Mouse (Mus musculus) layer of hippocampus, postnatal 36 days (tissue): ENCODE measurements around the gene Lbx2. TPM values are rescaled to one million over a fixed set of nuclear protein-coding genes. Genes with fewer than 3 reads are reported as not detected.

Source experiments
- DNase-seq, 2 experiments: peaks; one replicate each; pipeline ENCODE4 v3.0.0; 2022
- microRNA-seq, 2 experiments: library from miRNA; unstranded; fragments of <30 nt; microRNA quantifications; one replicate each; pipeline ENCODE4 v1.2.0; 2021
- total RNA-seq, 2 experiments: library from RNA; stranded (reverse); gene quantifications; 2 replicates each; pipeline ENCODE4 v1.2.3; 2021

Gene Lbx2
- total RNA-seq, 2 experiments from 2014 or later, result 0.48 TPM; not detected in 1

GRCm38 (mm10) chr6:83135571-83136161 is 49.5 kb downstream of the Lbx2 start:
- DNase-seq, result no peak

GRCm38 (mm10) chr6:83136291-83136880 is 50.2 kb downstream of the Lbx2 start:
- DNase-seq, result no peak

GRCm38 (mm10) chr6:83136881-83137575 is 50.9 kb downstream of the Lbx2 start:
- peak in 1 of 2 experiments; percentile 56 for DNase-seq

- peak; percentile 79 to 81 for DNase-seq
Measured at GRCm38 (mm10) chr6:83137576-83137950, 51.4 kb downstream of the Lbx2 start.

Small RNA genes lying within 50 kb of the gene (microRNA-seq; reads per million reads assigned to microRNA genes)
- gene Mir3470a (0 reads per million in 2 experiments), gene Mir7040 (0 to 0.21 reads per million in 2 experiments)

Other genes starting within 250 kb of the Lbx2 start
- gene Sema4f, start 146.6 kb upstream of the Lbx2 start, total RNA-seq, result 10 to 100 TPM; 41.0 to 41.2 TPM
- not detected for gene M1ap, start 139.5 kb upstream of the Lbx2 start, total RNA-seq
- gene Dok1, start 52.9 kb upstream of the Lbx2 start, total RNA-seq, result 1 to 10 TPM; 2.5 to 2.6 TPM
- 1 to 10 TPM; 4.1 to 5.4 TPM for gene Loxl3, start 52.2 kb upstream of the Lbx2 start, total RNA-seq
- gene Aup1, start 31.8 kb upstream of the Lbx2 start, total RNA-seq, result 100 to 1,000 TPM; 121 to 142 TPM
- 10 to 100 TPM; 47.1 to 49.0 TPM for gene Htra2, start 31.1 kb upstream of the Lbx2 start, total RNA-seq
- under 1 TPM; 0.40 to 0.94 TPM for gene Dqx1, start 28.5 kb upstream of the Lbx2 start, total RNA-seq
- gene Tlx2, start 16.1 kb upstream of the Lbx2 start, total RNA-seq, result not detected
- 10 to 100 TPM; 33.9 to 34.9 TPM for gene Pcgf1, start 8.5 kb upstream of the Lbx2 start, total RNA-seq
- gene Ccdc142, start 15.2 kb downstream of the Lbx2 start, total RNA-seq, result 1 to 10 TPM; 8.0 to 8.2 TPM
- gene Gm42688, start 15.2 kb downstream of the Lbx2 start, total RNA-seq, result 1 to 10 TPM; 5.8 to 7.0 TPM
- 10 to 100 TPM; 64.4 to 69.9 TPM for gene Mrpl53, start 22.7 kb downstream of the Lbx2 start, total RNA-seq
- 10 to 100 TPM; 28.0 to 28.9 TPM for gene Mogs, start 29.1 kb downstream of the Lbx2 start, total RNA-seq
- gene Wbp1, start 35.2 kb downstream of the Lbx2 start, total RNA-seq, result 10 to 100 TPM; 58.2 to 61.4 TPM
- 10 to 100 TPM; 21.2 to 23.5 TPM for gene Ino80b, start 39.1 kb downstream of the Lbx2 start, total RNA-seq
- 10 to 100 TPM; 75.9 to 90.3 TPM for gene Rtkn, start 49.1 kb downstream of the Lbx2 start, total RNA-seq
- 10 to 100 TPM; 24.2 to 25.3 TPM for gene Wdr54, start 70.0 kb downstream of the Lbx2 start, total RNA-seq
- gene 1700003E16Rik, start 70.0 kb downstream of the Lbx2 start, total RNA-seq, result 10 to 100 TPM; 23.4 to 24.0 TPM
- 100 to 1,000 TPM; 384 to 404 TPM for gene Dctn1, start 79.6 kb downstream of the Lbx2 start, total RNA-seq
- gene Slc4a5, start 133.5 kb downstream of the Lbx2 start, total RNA-seq, result 1 to 10 TPM in 1 of 2 experiments, under 1 TPM in 1; 0.57 to 2.8 TPM
- gene Mthfd2, start 239.5 kb downstream of the Lbx2 start, total RNA-seq, result 1 to 10 TPM; 6.1 to 6.7 TPM
- gene Mob1a, start 239.6 kb downstream of the Lbx2 start, total RNA-seq, result 10 to 100 TPM; 21.6 to 21.7 TPM